ENCODE assay signal across 8 mouse cellular contexts in genomic region chr12:59060322-59060721, GRCm38 (mm10). TPM values are rescaled to one million over a fixed set of nuclear protein-coding genes. Genes with fewer than 3 reads are reported as not detected.
DNase-seq lines count a peak whose midpoint lies in the region; ATAC-seq and TF ChIP-seq lines count a peak whose summit lies in the region.

No protein-coding gene starts in this region.

- peak overlapping the region; percentile 93 for H3K9ac ChIP-seq in limb, embryonic 14.5 days (ENCODE audit: low read depth, low read length, severe bottlenecking)
- H3K9ac ChIP-seq in stomach, embryonic 16.5 days (ENCODE audit: low read length) = peak overlapping the region; percentile 98

- peaks cover 3% of the 10 kb centered on the region; the same call in 1 of the 2 replicates for H3K4me1 ChIP-seq in testis, adult 2 months (ENCODE audit: control insufficient read depth, insufficient read depth, low read length)
- H3K4me1 ChIP-seq in limb, embryonic 14.5 days (ENCODE audit: control insufficient read depth, insufficient read depth, low read length) = peaks cover 10% of the 10 kb centered on the region; the same call in 1 of the 2 replicates
- H3K4me1 ChIP-seq in stomach, embryonic 16.5 days (ENCODE audit: control insufficient read depth, insufficient read depth, low read length) = peaks cover 10% of the 10 kb centered on the region; the same call in 1 of the 2 replicates

- ATAC-seq in cerebellum, adult (ENCODE audit: insufficient number of reproducible peaks, low FRiP score, low TSS enrichment) = no peak
- no peak for ATAC-seq in limb, embryonic 14.5 days (ENCODE audit: low FRiP score, low read depth)
- ATAC-seq in stomach, embryonic 16.5 days (ENCODE audit: insufficient read depth, low FRiP score) = no peak

- no peaks in the 10 kb centered on the region for H3K27me3 ChIP-seq in testis, adult 2 months (ENCODE audit: control insufficient read depth, insufficient read depth, low read length)
- no peaks in the 10 kb centered on the region for H3K27me3 ChIP-seq in limb, embryonic 14.5 days (ENCODE audit: control insufficient read depth, insufficient read depth, low read length)
- no peaks in the 10 kb centered on the region for H3K27me3 ChIP-seq in stomach, embryonic 16.5 days (ENCODE audit: control insufficient read depth, insufficient read depth, low read length)

- H3K36me3 ChIP-seq in testis, adult 2 months (ENCODE audit: control insufficient read depth, insufficient read depth, low read length) = no peaks in the 10 kb centered on the region
- H3K36me3 ChIP-seq in limb, embryonic 14.5 days (ENCODE audit: control insufficient read depth, insufficient read depth, low read length) = peaks cover 18% of the 10 kb centered on the region
- peaks cover 12% of the 10 kb centered on the region for H3K36me3 ChIP-seq in stomach, embryonic 16.5 days (ENCODE audit: control insufficient read depth, insufficient read depth, low read length)

- peak overlapping the region; percentile 76 for H3K4me2 ChIP-seq in limb, embryonic 14.5 days (replicated peaks; ENCODE audit: low read depth, low read length, severe bottlenecking)
- H3K4me2 ChIP-seq in stomach, embryonic 16.5 days (ENCODE audit: low read depth, low read length) = peak overlapping the region; percentile 65

- TF ChIP-seq CTCF in testis, adult 2 months (IDR thresholded peaks at IDR 0.05; ENCODE audit: control insufficient read depth, insufficient read depth, insufficient replicate concordance, low read depth, low read length) = no peak

- DNase-seq in cerebellum, adult 9-10 months = peak; percentile 46
- no peak for DNase-seq in testis, postnatal 14 days (ENCODE audit: low spot score)
- no peak for DNase-seq in limb, embryonic 14.5 days (ENCODE audit: low spot score)
- no peak for DNase-seq in frontal cortex, postnatal 25 days (ENCODE audit: low spot score in 2 of 2)
- DNase-seq in ovary, postnatal 14 days (ENCODE audit: low spot score) = no peak

- 47% methylated on average over 4 of the region's 4 CpGs for WGBS in limb, embryonic 14.5 days
- WGBS in stomach, embryonic 16.5 days = 50% methylated on average over 4 of the region's 4 CpGs

- H3K4me3 ChIP-seq in testis, adult 2 months (ENCODE audit: control insufficient read depth, low read depth, low read length) = peak overlapping the region; percentile 98
- peak overlapping the region; percentile 75 for H3K4me3 ChIP-seq in limb, embryonic 14.5 days (replicated peaks; ENCODE audit: low read length)
- peak overlapping the region; percentile 77 for H3K4me3 ChIP-seq in stomach, embryonic 16.5 days (replicated peaks; ENCODE audit: low read length)

- TF ChIP-seq POLR2A in testis, adult 2 months (IDR thresholded peaks at IDR 0.05; ENCODE audit: control insufficient read depth, low read depth, low read length) = no peak
- TF ChIP-seq POLR2A in limb, embryonic 14.5 days (IDR thresholded peaks at IDR 0.05; ENCODE audit: borderline replicate concordance, extremely low read depth, insufficient read depth, insufficient read length) = no peak

- peak overlapping the region; percentile 73; the same call in 1 of the 2 replicates for H3K27ac ChIP-seq in testis, adult 2 months (ENCODE audit: control insufficient read depth, insufficient read depth, low read depth, low read length)
- H3K27ac ChIP-seq in limb, embryonic 14.5 days (replicated peaks; ENCODE audit: low read depth, low read length) = peak overlapping the region; percentile 90; the same call in 1 of the 2 replicates
- H3K27ac ChIP-seq in stomach, embryonic 16.5 days (ENCODE audit: low read length) = peak overlapping the region; percentile 86; the same call in 1 of the 2 replicates

- H3K9me3 ChIP-seq in limb, embryonic 14.5 days (ENCODE audit: control insufficient read depth, low read length) = no peaks in the 10 kb centered on the region
- H3K9me3 ChIP-seq in stomach, embryonic 16.5 days (replicated peaks; ENCODE audit: control insufficient read depth, low read length) = 0 out of 2 replicates have a peak, but pooled peaks cover 4% of the 10 kb centered on the region

RNA-seq across cellular contexts. Expression of gene Trappc6b, which starts 0.9 kb away (rescaled TPM):
- 43.1 and 58.0 TPM in 2 replicates for polyA plus RNA-seq in testis, adult 2 months (2012; rRNA removed)
- 71.7 and 87.5 TPM in 2 replicates for polyA plus RNA-seq in limb, embryonic 14.5 days (2012; rRNA removed)
- 53.9 and 60.4 TPM in 2 replicates for polyA plus RNA-seq in limb, embryonic 14.5 days (2014; fragmentation: Nextera tagmentation; extraction: Ambion mirVana)
- 80.7 and 90.5 TPM in 2 replicates for polyA plus RNA-seq in stomach, embryonic 16.5 days (2015; fragmentation: Nextera tagmentation; extraction: Ambion mirVana)

RNA-seq across cellular contexts. Expression of gene Pnn, which starts 6.4 kb away (rescaled TPM):
- polyA plus RNA-seq in testis, adult 2 months (2012; rRNA removed) = 13.8 and 15.0 TPM in 2 replicates
- 55.0 and 108 TPM in 2 replicates for polyA plus RNA-seq in limb, embryonic 14.5 days (2012; rRNA removed)
- polyA plus RNA-seq in limb, embryonic 14.5 days (2014; fragmentation: Nextera tagmentation; extraction: Ambion mirVana) = 68.3 and 80.2 TPM in 2 replicates
- 84.1 and 85.6 TPM in 2 replicates for polyA plus RNA-seq in stomach, embryonic 16.5 days (2015; fragmentation: Nextera tagmentation; extraction: Ambion mirVana)

RNA-seq across cellular contexts. Expression of gene Mia2, which starts 35.3 kb away (rescaled TPM):
- 19.0 and 21.9 TPM in 2 replicates for polyA plus RNA-seq in testis, adult 2 months (2012; rRNA removed)
- 52.5 and 59.1 TPM in 2 replicates for polyA plus RNA-seq in limb, embryonic 14.5 days (2012; rRNA removed)
- polyA plus RNA-seq in limb, embryonic 14.5 days (2014; fragmentation: Nextera tagmentation; extraction: Ambion mirVana) = 60.0 and 61.8 TPM in 2 replicates
- polyA plus RNA-seq in stomach, embryonic 16.5 days (2015; fragmentation: Nextera tagmentation; extraction: Ambion mirVana) = 76.4 and 79.6 TPM in 2 replicates

RNA-seq across cellular contexts. Expression of gene Gemin2, which starts 47.1 kb away (rescaled TPM):
- 4.1 and 5.5 TPM in 2 replicates for polyA plus RNA-seq in testis, adult 2 months (2012; rRNA removed)
- 15.3 and 18.3 TPM in 2 replicates for polyA plus RNA-seq in limb, embryonic 14.5 days (2012; rRNA removed)
- polyA plus RNA-seq in limb, embryonic 14.5 days (2014; fragmentation: Nextera tagmentation; extraction: Ambion mirVana) = 16.1 and 18.0 TPM in 2 replicates
- 21.3 and 25.7 TPM in 2 replicates for polyA plus RNA-seq in stomach, embryonic 16.5 days (2015; fragmentation: Nextera tagmentation; extraction: Ambion mirVana)

RNA-seq across cellular contexts. Expression of gene Sec23a, which starts 48.5 kb away (rescaled TPM):
- 59.2 and 62.8 TPM in 2 replicates for polyA plus RNA-seq in testis, adult 2 months (2012; rRNA removed)
- polyA plus RNA-seq in limb, embryonic 14.5 days (2012; rRNA removed) = 67.1 and 72.6 TPM in 2 replicates
- polyA plus RNA-seq in limb, embryonic 14.5 days (2014; fragmentation: Nextera tagmentation; extraction: Ambion mirVana) = 97.1 and 102 TPM in 2 replicates
- 79.6 and 80.8 TPM in 2 replicates for polyA plus RNA-seq in stomach, embryonic 16.5 days (2015; fragmentation: Nextera tagmentation; extraction: Ambion mirVana)
